Mouse (Mus musculus) telencephalon, adult 2 months (tissue): ENCODE measurements around the gene Trpv2.
"Not testable (repeated sequence)": the region's sequence is repeated elsewhere in the genome, so short reads cannot be mapped to it uniquely, and the experiment has no call there.

Experiments
- DNase-seq: peaks from one replicate; pipeline ENCODE4 v3.0.0-alpha.2; 2011; ENCODE audit warnings: low read depth, low spot score

The Trpv2 gene

DNA sequence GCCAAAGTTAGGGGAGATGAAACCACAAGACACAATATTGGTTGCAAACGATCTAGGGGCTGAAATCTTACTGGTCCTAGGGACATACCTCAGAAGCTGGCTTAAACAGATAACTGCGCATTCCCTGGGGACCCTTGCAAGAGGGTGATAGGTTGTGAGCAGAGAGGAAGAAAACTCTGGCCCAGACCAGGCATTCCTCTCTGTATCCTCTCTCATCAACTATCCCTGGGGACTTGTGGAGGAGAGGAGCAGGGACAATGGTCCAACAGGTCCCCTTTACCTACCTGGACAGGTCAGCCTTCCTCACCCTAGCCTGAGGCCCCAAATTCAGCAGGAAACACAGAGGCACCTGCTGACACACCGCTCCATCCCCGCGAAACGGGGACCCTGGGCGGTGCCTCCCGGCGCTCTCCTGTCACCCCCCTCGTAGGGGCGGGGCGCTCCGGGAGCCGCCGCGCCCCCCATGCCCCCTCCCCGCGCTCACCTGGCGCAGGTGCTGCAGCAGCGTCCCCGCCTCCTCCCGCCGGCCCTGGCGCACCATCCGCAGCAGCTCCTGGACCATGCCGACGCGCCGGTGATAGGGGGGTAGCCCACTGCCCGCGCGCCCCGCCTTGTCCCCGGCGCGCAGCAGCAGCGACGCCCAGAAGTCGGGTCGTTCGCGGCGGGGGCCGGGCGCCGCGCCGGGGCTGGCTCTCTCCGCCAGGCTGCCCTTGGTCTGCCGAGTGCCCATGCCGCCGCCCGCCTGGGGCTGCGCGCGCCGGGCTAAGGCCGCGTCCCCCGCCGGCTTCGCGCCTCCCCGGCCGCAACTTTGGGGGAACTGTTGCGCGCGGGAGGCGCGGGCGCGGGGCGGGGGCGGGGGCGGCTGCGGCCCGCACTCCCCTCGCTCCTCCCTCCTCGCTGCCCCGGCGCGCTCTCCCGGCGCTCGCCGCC is 73.6 kb downstream of the Trpv2 start, which contains the start of gene Lrrc75a:
Lrrc75a (minus strand) TSS at position 863 of the 930 bp plus-strand sequence.
- no peak for DNase-seq

DNA sequence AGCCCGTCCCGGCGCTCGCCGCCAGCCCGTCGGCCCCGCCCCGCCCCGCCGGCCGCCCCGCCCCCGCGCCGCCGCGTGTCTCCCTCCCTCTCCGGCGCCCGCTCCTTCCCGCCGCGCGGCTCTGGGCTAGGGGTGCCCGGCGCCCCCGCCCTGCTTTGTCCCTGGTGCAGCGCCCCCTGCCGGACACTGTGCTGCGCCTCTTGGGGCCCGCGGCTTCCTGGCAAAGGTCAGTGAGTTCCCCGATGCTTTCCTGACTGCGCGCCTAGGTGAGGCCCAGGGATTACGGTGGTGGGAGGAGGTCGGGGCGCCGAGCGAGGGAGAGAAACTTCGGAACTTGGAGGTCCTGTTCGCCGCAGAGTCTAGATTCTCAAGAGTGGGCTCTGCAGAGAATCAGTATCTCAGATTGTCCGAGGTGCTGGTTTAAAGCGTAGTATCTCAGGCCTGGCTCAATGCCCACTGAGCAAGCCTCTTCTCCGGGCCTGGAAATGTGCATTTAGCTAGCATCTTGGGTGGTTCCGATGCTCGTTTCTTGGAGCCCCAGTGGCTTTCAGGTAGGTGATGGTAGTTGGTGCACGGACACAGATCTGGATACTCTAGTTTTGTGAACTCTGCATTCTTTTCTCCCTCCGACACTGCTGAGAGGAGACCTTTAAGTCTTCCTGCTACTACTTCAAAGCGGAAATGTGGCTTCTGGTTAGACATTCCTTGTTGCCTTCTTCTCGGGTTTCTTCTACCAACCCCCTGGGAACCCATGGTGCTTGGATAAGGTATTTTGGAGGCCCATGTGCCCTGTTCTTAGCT is 74.5 kb downstream of the Trpv2 start, which contains the start of gene Mmgt2:
Mmgt2 (plus strand) TSS at position 74 of the 801 bp plus-strand sequence.
- DNase-seq, result no peak

DNA sequence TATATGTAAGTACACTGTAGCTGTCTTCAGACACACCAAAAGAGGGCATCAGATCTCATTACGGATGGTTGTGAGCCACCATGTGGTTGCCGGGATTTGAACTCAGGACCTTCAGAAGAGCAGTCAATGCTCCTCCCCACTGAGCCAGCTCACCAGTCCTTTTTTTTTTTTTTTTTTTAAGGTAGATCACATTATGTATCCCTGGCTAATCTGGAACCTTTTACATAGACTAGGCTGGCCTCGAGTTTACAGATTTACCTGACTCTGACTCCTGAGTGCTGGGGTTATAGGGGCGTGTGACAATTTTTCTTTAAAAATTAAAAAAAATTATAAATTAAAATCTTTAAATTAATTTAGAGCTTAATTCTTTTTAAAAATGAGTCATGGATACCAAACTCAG is 75.5 kb downstream of the Trpv2 start:
- DNase-seq, result not testable (repeated sequence)
